Mouse (Mus musculus): Measurements from ENCODE around the gene Ccdc163.

Gene Ccdc163

GRCm38 (mm10) chr4:116700964-116701363 is 7.3 kb upstream of the Ccdc163 start:
- no peak for DNase-seq (ENCODE audit: extremely low read depth, low read depth, low spot score)

- no peak for DNase-seq (ENCODE audit: extremely low read depth, low read depth, low spot score)
Measured at GRCm38 (mm10) chr4:116703804-116704203, 4.5 kb upstream of the Ccdc163 start.

GRCm38 (mm10) chr4:116707666-116708065 is 643 bp upstream of the Ccdc163 start:
- no peak for DNase-seq (ENCODE audit: extremely low read depth, low read depth, low spot score)

GRCm38 (mm10) chr4:116708791-116709390 is 582 bp downstream of the Ccdc163 start:
- DNase-seq (ENCODE audit: extremely low read depth, low read depth, low spot score) = no peak

GRCm38 (mm10) chr4:116710154-116710553 is 1.8 kb downstream of the Ccdc163 start:
- no peak for DNase-seq (ENCODE audit: extremely low read depth, low read depth, low spot score)

GRCm38 (mm10) chr4:116712536-116712935 is 4.2 kb downstream of the Ccdc163 start:
- no peak for DNase-seq (ENCODE audit: extremely low read depth, low read depth, low spot score)

- peak; percentile 18 for DNase-seq (ENCODE audit: extremely low read depth, low read depth, low spot score)
Measured at GRCm38 (mm10) chr4:116719396-116719795, 11.1 kb downstream of the Ccdc163 start.

- DNase-seq (ENCODE audit: extremely low read depth, low read depth, low spot score) = peak; percentile 73
Measured at GRCm38 (mm10) chr4:116720343-116721097, 12.2 kb downstream of the Ccdc163 start, which contains the start of gene Tesk2. Gene Tesk2, plus strand, starts transcription at chr4:116720948.

- no peak for DNase-seq (ENCODE audit: extremely low read depth, low read depth, low spot score)
Measured at GRCm38 (mm10) chr4:116721098-116721628, 12.9 kb downstream of the Ccdc163 start.

- DNase-seq (ENCODE audit: extremely low read depth, low read depth, low spot score) = no peak
Measured at GRCm38 (mm10) chr4:116722230-116722629, 13.9 kb downstream of the Ccdc163 start.

GRCm38 (mm10) chr4:116725444-116725843 is 17.1 kb downstream of the Ccdc163 start:
- DNase-seq (ENCODE audit: extremely low read depth, low read depth, low spot score) = no peak

GRCm38 (mm10) chr4:116727401-116727800 is 19.1 kb downstream of the Ccdc163 start:
- no peak for DNase-seq (ENCODE audit: extremely low read depth, low read depth, low spot score)

- no peak for DNase-seq (ENCODE audit: extremely low read depth, low read depth, low spot score)
Measured at GRCm38 (mm10) chr4:116729532-116729931, 21.2 kb downstream of the Ccdc163 start.

GRCm38 (mm10) chr4:116731077-116731476 is 22.8 kb downstream of the Ccdc163 start:
- DNase-seq (ENCODE audit: extremely low read depth, low read depth, low spot score) = no peak

- DNase-seq (ENCODE audit: extremely low read depth, low read depth, low spot score) = no peak
Measured at GRCm38 (mm10) chr4:116732355-116732754, 24.0 kb downstream of the Ccdc163 start.

- DNase-seq (ENCODE audit: extremely low read depth, low read depth, low spot score) = no peak
Measured at GRCm38 (mm10) chr4:116734996-116735395, 26.7 kb downstream of the Ccdc163 start.

- DNase-seq (ENCODE audit: extremely low read depth, low read depth, low spot score) = no peak
Measured at GRCm38 (mm10) chr4:116738972-116739751, 30.9 kb downstream of the Ccdc163 start.

GRCm38 (mm10) chr4:116749750-116750149 is 41.4 kb downstream of the Ccdc163 start:
- no peak for DNase-seq (ENCODE audit: extremely low read depth, low read depth, low spot score)

- DNase-seq (ENCODE audit: extremely low read depth, low read depth, low spot score) = no peak
Measured at GRCm38 (mm10) chr4:116761914-116762313, 53.6 kb downstream of the Ccdc163 start.

GRCm38 (mm10) chr4:116764001-116764400 is 55.7 kb downstream of the Ccdc163 start:
- DNase-seq (ENCODE audit: extremely low read depth, low read depth, low spot score) = no peak

- DNase-seq (ENCODE audit: extremely low read depth, low read depth, low spot score) = no peak
Measured at GRCm38 (mm10) chr4:116768510-116768909, 60.2 kb downstream of the Ccdc163 start.
